Mouse (Mus musculus) kidney, postnatal 36 days (tissue): ENCODE data around the gene Cyp27a1.

Experiments
- DNase-seq, 2 experiments: peaks; one replicate each; pipeline ENCODE4 v3.0.0; 2021 to 2022; ENCODE audit warnings: mixed read lengths in 2 of 2

Cyp27a1 gene

GRCm38 (mm10) chr1:74713099-74713858 lies at the start of gene Cyp27a1:
TSS of gene Cyp27a1 (plus strand) at chr1:74713574.
- peak; percentile 84 to 85 for DNase-seq

- DNase-seq: peak in 1 of 2 experiments; percentile 33
These were observed 48.2 kb upstream of the Cyp27a1 start for GRCm38 (mm10) chr1:74665153-74665552.

- no peak for DNase-seq
These were observed 45.0 kb upstream of the Cyp27a1 start for GRCm38 (mm10) chr1:74668371-74668770.

- peak in 1 of 2 experiments; percentile 52 for DNase-seq
These were observed 40.6 kb upstream of the Cyp27a1 start for GRCm38 (mm10) chr1:74672731-74673130.

GRCm38 (mm10) chr1:74676863-74677262 lies 36.5 kb upstream of the Cyp27a1 start:
- DNase-seq: no peak

GRCm38 (mm10) chr1:74677843-74678242 lies 35.5 kb upstream of the Cyp27a1 start:
- DNase-seq: no peak

GRCm38 (mm10) chr1:74687131-74687530 lies 26.2 kb upstream of the Cyp27a1 start:
- no peak for DNase-seq

GRCm38 (mm10) chr1:74693891-74694583 lies 19.3 kb upstream of the Cyp27a1 start:
- no peak for DNase-seq

- DNase-seq: peak; percentile 25 to 37
These were observed 17.5 kb upstream of the Cyp27a1 start for GRCm38 (mm10) chr1:74695836-74696235.

GRCm38 (mm10) chr1:74697416-74697815 lies 16.0 kb upstream of the Cyp27a1 start:
- DNase-seq: peak; percentile 81 to 94

- DNase-seq: no peak
These were observed 15.0 kb upstream of the Cyp27a1 start for GRCm38 (mm10) chr1:74698353-74698752.

GRCm38 (mm10) chr1:74698791-74699190 lies 14.6 kb upstream of the Cyp27a1 start:
- peak; percentile 49 to 63 for DNase-seq

- no peak for DNase-seq
These were observed 11.2 kb upstream of the Cyp27a1 start for GRCm38 (mm10) chr1:74702142-74702553.

GRCm38 (mm10) chr1:74704156-74704555 lies 9.2 kb upstream of the Cyp27a1 start:
- DNase-seq: no peak

GRCm38 (mm10) chr1:74705016-74705415 lies 8.4 kb upstream of the Cyp27a1 start:
- DNase-seq: no peak

GRCm38 (mm10) chr1:74709566-74709965 lies 3.8 kb upstream of the Cyp27a1 start:
- DNase-seq: no peak

- no peak for DNase-seq
These were observed 1.3 kb upstream of the Cyp27a1 start for GRCm38 (mm10) chr1:74712046-74712445.

GRCm38 (mm10) chr1:74712461-74713098 lies 794 bp upstream of the Cyp27a1 start:
- DNase-seq: peak in 1 of 2 experiments; percentile 64

GRCm38 (mm10) chr1:74713859-74714730 lies 721 bp downstream of the Cyp27a1 start:
- no peak for DNase-seq

- DNase-seq: no peak
These were observed 1.6 kb downstream of the Cyp27a1 start for GRCm38 (mm10) chr1:74714967-74715366.

GRCm38 (mm10) chr1:74715468-74715867 lies 2.1 kb downstream of the Cyp27a1 start:
- no peak for DNase-seq

- no peak for DNase-seq
These were observed 2.5 kb downstream of the Cyp27a1 start for GRCm38 (mm10) chr1:74715886-74716285.

GRCm38 (mm10) chr1:74718113-74718512 lies 4.7 kb downstream of the Cyp27a1 start:
- DNase-seq: no peak
